Mouse (Mus musculus): ENCODE data around the gene Dusp15. TPM values are rescaled to one million over a fixed set of nuclear protein-coding genes. Genes with fewer than 3 reads are reported as not detected.
A peak's percentile ranks its signal among the peaks of the same experiment; 100 is the strongest.

Dusp15 gene
- polyA plus RNA-seq, 1 experiment from 2014 or later, result 0.80 TPM

- Histone ChIP-seq H3K9me3 (ENCODE audit: control insufficient read depth, low read length) (no peaks in the 10 kb centered on the region), H3K27ac (ENCODE audit: low read depth, low read length) (no peak overlapping the region), H3K4me3 (ENCODE audit: low read depth, low read length) (no peak overlapping the region), H3K4me1 (replicated peaks; ENCODE audit: control insufficient read depth, insufficient read depth, low read length) (peaks cover 5% of the 10 kb centered on the region; the same call in 1 of the 2 replicates), H3K27me3 (ENCODE audit: control insufficient read depth, insufficient read depth, low read length) (peaks cover 45% of the 10 kb centered on the region), H3K36me3 (ENCODE audit: control insufficient read depth, insufficient read depth, low read length) (no peaks in the 10 kb centered on the region), H3K9ac (ENCODE audit: low read length) (no peak overlapping the region), H3K4me2 (ENCODE audit: low read depth, low read length, severe bottlenecking) (no peak overlapping the region)
- ATAC-seq (replicated peaks; ENCODE audit: low FRiP score) (no peak), DNase-seq (ENCODE audit: low spot score) (no peak)
- whole genome bisulfite sequencing, result 86% methylated on average over 6 of the region's 6 CpGs
Observed at GRCm38 (mm10) chr2:152941106-152941505, 10.4 kb downstream of the Dusp15 start.

GRCm38 (mm10) chr2:152939846-152940245, 11.7 kb downstream of the Dusp15 start:
- Histone ChIP-seq H3K36me3 (ENCODE audit: control insufficient read depth, insufficient read depth, low read length) (no peaks in the 10 kb centered on the region), H3K4me1 (replicated peaks; ENCODE audit: control insufficient read depth, insufficient read depth, low read length) (peaks cover 5% of the 10 kb centered on the region; the same call in 1 of the 2 replicates), H3K4me3 (ENCODE audit: low read depth, low read length) (no peak overlapping the region), H3K27ac (ENCODE audit: low read depth, low read length) (no peak overlapping the region), H3K4me2 (ENCODE audit: low read depth, low read length, severe bottlenecking) (no peak overlapping the region), H3K9ac (ENCODE audit: low read length) (no peak overlapping the region), H3K27me3 (ENCODE audit: control insufficient read depth, insufficient read depth, low read length) (peaks cover 37% of the 10 kb centered on the region), H3K9me3 (ENCODE audit: control insufficient read depth, low read length) (no peaks in the 10 kb centered on the region)
- DNase-seq (ENCODE audit: low spot score) (peak; percentile 73), ATAC-seq (replicated peaks; ENCODE audit: low FRiP score) (no peak)
- WGBS, result 12% methylated on average over 4 of the region's 4 CpGs

GRCm38 (mm10) chr2:152933614-152934013, 17.9 kb downstream of the Dusp15 start:
- Histone ChIP-seq H3K27me3 (ENCODE audit: control insufficient read depth, insufficient read depth, low read length) (no peaks in the 10 kb centered on the region), H3K36me3 (ENCODE audit: control insufficient read depth, insufficient read depth, low read length) (no peaks in the 10 kb centered on the region), H3K27ac (ENCODE audit: low read depth, low read length) (no peak overlapping the region), H3K4me1 (replicated peaks; ENCODE audit: control insufficient read depth, insufficient read depth, low read length) (no peaks in the 10 kb centered on the region), H3K9me3 (ENCODE audit: control insufficient read depth, low read length) (no peaks in the 10 kb centered on the region), H3K4me2 (ENCODE audit: low read depth, low read length, severe bottlenecking) (no peak overlapping the region), H3K4me3 (ENCODE audit: low read depth, low read length) (no peak overlapping the region), H3K9ac (ENCODE audit: low read length) (no peak overlapping the region)
- DNase-seq (ENCODE audit: low spot score), result peak; percentile 78
- ATAC-seq (replicated peaks; ENCODE audit: low FRiP score), result no peak
- 33% methylated on average over 5 of the region's 5 CpGs for WGBS

GRCm38 (mm10) chr2:152933048-152933447, 18.4 kb downstream of the Dusp15 start, which contains the start of gene Foxs1:
TSS of gene Foxs1 (minus strand) at chr2:152933208.
- no peak for ATAC-seq (replicated peaks; ENCODE audit: low FRiP score)
- Histone ChIP-seq H3K36me3 (ENCODE audit: control insufficient read depth, insufficient read depth, low read length) (no peaks in the 10 kb centered on the region), H3K4me3 (ENCODE audit: low read depth, low read length) (no peak within 1 kb of the TSS), H3K9ac (ENCODE audit: low read length) (no peak within 1 kb of the TSS), H3K27me3 (ENCODE audit: control insufficient read depth, insufficient read depth, low read length) (no peaks in the 10 kb centered on the region), H3K9me3 (ENCODE audit: control insufficient read depth, low read length) (no peaks in the 10 kb centered on the region), H3K27ac (ENCODE audit: low read depth, low read length) (no peak within 1 kb of the TSS), H3K4me1 (replicated peaks; ENCODE audit: control insufficient read depth, insufficient read depth, low read length) (no peaks in the 10 kb centered on the region), H3K4me2 (ENCODE audit: low read depth, low read length, severe bottlenecking) (no peak within 1 kb of the TSS)
- DNase-seq (ENCODE audit: low spot score), result no peak
- WGBS, result 50% methylated on average over 9 of the region's 9 CpGs

- no peaks in the 10 kb centered on the region for H3K27me3 ChIP-seq (ENCODE audit: control insufficient read depth, insufficient read depth, low read length)
- 71% methylated on average over 12 of the region's 12 CpGs for WGBS
- no peak overlapping the region for H3K27ac ChIP-seq (ENCODE audit: low read depth, low read length)
- H3K36me3 ChIP-seq (ENCODE audit: control insufficient read depth, insufficient read depth, low read length), result no peaks in the 10 kb centered on the region
- ATAC-seq (replicated peaks; ENCODE audit: low FRiP score) (no peak), DNase-seq (ENCODE audit: low spot score) (no peak)
- H3K9me3 ChIP-seq (ENCODE audit: control insufficient read depth, low read length), result no peaks in the 10 kb centered on the region
- no peak overlapping the region for H3K4me2 ChIP-seq (ENCODE audit: low read depth, low read length, severe bottlenecking)
- H3K4me1 ChIP-seq (replicated peaks; ENCODE audit: control insufficient read depth, insufficient read depth, low read length), result no peaks in the 10 kb centered on the region
- no peak overlapping the region for H3K4me3 ChIP-seq (ENCODE audit: low read depth, low read length)
- H3K9ac ChIP-seq (ENCODE audit: low read length), result no peak overlapping the region
Observed at GRCm38 (mm10) chr2:152931456-152932160, 19.9 kb downstream of the Dusp15 start.

- ATAC-seq (replicated peaks; ENCODE audit: low FRiP score) (no peak), DNase-seq (ENCODE audit: low spot score) (no peak)
- Histone ChIP-seq H3K9me3 (ENCODE audit: control insufficient read depth, low read length) (no peaks in the 10 kb centered on the region), H3K4me2 (ENCODE audit: low read depth, low read length, severe bottlenecking) (no peak overlapping the region), H3K9ac (ENCODE audit: low read length) (no peak overlapping the region), H3K27me3 (ENCODE audit: control insufficient read depth, insufficient read depth, low read length) (no peaks in the 10 kb centered on the region), H3K4me1 (replicated peaks; ENCODE audit: control insufficient read depth, insufficient read depth, low read length) (no peaks in the 10 kb centered on the region), H3K27ac (ENCODE audit: low read depth, low read length) (no peak overlapping the region), H3K36me3 (ENCODE audit: control insufficient read depth, insufficient read depth, low read length) (no peaks in the 10 kb centered on the region), H3K4me3 (ENCODE audit: low read depth, low read length) (no peak overlapping the region)
- WGBS, result 36% methylated on average over 2 of the region's 2 CpGs
Observed at GRCm38 (mm10) chr2:152930276-152930675, 21.2 kb downstream of the Dusp15 start.

GRCm38 (mm10) chr2:152928988-152929370, 22.5 kb downstream of the Dusp15 start:
- H3K27me3 ChIP-seq (ENCODE audit: control insufficient read depth, insufficient read depth, low read length), result no peaks in the 10 kb centered on the region
- DNase-seq (ENCODE audit: low spot score) (no peak), ATAC-seq (replicated peaks; ENCODE audit: low FRiP score) (no peak)
- no peak overlapping the region for H3K4me2 ChIP-seq (ENCODE audit: low read depth, low read length, severe bottlenecking)
- no peak overlapping the region for H3K27ac ChIP-seq (ENCODE audit: low read depth, low read length)
- no peak overlapping the region for H3K4me3 ChIP-seq (ENCODE audit: low read depth, low read length)
- H3K36me3 ChIP-seq (ENCODE audit: control insufficient read depth, insufficient read depth, low read length), result no peaks in the 10 kb centered on the region
- no peaks in the 10 kb centered on the region for H3K4me1 ChIP-seq (replicated peaks; ENCODE audit: control insufficient read depth, insufficient read depth, low read length)
- no peak overlapping the region for H3K9ac ChIP-seq (ENCODE audit: low read length)
- no peaks in the 10 kb centered on the region for H3K9me3 ChIP-seq (ENCODE audit: control insufficient read depth, low read length)
- 66% methylated on average over 3 of the region's 3 CpGs for WGBS

GRCm38 (mm10) chr2:152928219-152928987, 23.1 kb downstream of the Dusp15 start:
- Histone ChIP-seq H3K4me1 (replicated peaks; ENCODE audit: control insufficient read depth, insufficient read depth, low read length) (no peaks in the 10 kb centered on the region), H3K27me3 (ENCODE audit: control insufficient read depth, insufficient read depth, low read length) (no peaks in the 10 kb centered on the region), H3K4me3 (ENCODE audit: low read depth, low read length) (no peak overlapping the region), H3K9ac (ENCODE audit: low read length) (no peak overlapping the region), H3K27ac (ENCODE audit: low read depth, low read length) (no peak overlapping the region), H3K9me3 (ENCODE audit: control insufficient read depth, low read length) (no peaks in the 10 kb centered on the region), H3K36me3 (ENCODE audit: control insufficient read depth, insufficient read depth, low read length) (no peaks in the 10 kb centered on the region), H3K4me2 (ENCODE audit: low read depth, low read length, severe bottlenecking) (no peak overlapping the region)
- 49% methylated on average over 14 of the region's 14 CpGs for WGBS
- DNase-seq (ENCODE audit: low spot score) (no peak), ATAC-seq (replicated peaks; ENCODE audit: low FRiP score) (no peak)

Data from forebrain, embryonic 11.5 days (tissue).